Mouse (Mus musculus): ENCODE data around the gene Tcf3. TPM values are rescaled to one million over a fixed set of nuclear protein-coding genes. Genes with fewer than 3 reads are reported as not detected.

The Tcf3 gene
- polyA plus RNA-seq (2014; fragmentation: Illumina TruSeq; extraction: RNeasy Lipid Tissue Mini Kit (QIAGEN cat#74804); ENCODE audit: low read depth, low replicate concordance) = 1.1 TPM

DNA sequence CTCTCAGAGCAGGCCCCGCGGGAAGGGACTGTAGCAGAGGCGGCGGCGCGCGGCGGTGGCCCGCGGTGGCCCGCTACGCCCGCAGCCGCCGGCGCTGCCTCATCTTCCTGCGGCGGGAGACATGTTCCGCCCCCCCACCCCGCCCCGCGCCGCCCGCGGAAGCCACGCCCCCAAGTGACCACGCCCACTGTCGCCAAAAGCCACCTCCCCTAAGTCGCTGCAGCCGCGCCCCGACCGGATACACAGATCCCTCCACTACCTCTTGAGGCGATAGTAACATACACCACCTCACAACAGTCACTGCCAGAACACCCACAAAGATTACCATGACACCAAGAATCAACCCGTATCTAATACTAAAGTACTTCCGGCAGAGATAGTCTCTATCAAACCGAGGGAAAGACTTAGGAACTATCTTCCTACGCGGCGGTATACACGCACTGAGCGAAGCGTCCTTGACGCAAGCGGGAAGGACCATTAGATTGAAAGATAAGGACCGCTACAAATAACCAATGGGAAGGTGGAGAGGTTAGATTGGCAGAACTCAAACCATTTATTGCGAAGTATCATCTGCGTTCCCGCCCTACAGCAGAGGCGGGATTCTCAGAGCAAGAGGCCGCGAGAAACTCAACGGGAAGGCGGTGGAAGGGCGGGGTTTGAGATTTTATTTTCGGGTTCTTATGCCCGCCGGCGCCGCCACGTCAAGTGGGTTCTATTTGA is at the start of gene Tcf3:
TSS of gene Tcf3 (minus strand) at position 135 of the 720 bp plus-strand sequence.

DNA sequence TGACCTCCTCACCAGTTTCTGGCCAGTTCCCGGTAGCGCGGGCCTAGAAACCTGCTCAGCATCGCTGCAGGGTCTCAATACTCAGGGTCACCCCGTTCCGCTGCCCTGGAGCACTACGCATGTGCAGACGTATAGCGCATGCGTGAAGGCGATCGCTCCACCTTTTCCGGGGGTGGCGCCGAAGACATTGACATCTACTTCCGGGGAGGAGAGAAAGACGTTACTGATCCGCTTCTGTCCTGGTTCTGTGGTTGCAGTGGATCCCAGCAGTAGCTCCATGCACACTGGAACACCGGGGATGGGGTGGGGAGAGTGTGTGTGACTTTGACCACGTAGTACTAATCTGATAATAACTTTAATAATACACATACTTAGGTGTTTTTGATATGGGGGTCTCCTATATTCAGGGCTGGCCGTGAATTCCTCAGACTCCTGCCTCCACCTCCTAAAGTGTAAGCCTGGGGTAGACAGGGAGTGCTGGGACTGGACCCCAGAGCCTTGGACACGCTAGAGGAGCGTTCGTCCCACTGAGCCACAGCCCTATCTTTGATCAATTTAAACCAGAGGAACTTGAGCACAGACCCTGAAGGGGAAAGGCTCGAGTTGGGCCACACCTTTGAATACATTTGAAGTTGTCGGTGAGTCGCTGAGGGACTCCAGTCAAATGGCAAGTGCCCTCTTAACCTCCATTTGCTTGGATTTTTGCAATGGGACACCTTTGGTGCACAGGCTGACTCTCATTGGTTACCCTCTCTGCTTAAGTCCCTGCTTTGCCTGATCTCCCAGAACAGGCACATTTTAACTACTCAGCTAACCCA is 26.6 kb downstream of the Tcf3 start, which contains the start of gene Uqcr11:
TSS of gene Uqcr11 (minus strand) at position 147 of the 818 bp plus-strand sequence.

DNA sequence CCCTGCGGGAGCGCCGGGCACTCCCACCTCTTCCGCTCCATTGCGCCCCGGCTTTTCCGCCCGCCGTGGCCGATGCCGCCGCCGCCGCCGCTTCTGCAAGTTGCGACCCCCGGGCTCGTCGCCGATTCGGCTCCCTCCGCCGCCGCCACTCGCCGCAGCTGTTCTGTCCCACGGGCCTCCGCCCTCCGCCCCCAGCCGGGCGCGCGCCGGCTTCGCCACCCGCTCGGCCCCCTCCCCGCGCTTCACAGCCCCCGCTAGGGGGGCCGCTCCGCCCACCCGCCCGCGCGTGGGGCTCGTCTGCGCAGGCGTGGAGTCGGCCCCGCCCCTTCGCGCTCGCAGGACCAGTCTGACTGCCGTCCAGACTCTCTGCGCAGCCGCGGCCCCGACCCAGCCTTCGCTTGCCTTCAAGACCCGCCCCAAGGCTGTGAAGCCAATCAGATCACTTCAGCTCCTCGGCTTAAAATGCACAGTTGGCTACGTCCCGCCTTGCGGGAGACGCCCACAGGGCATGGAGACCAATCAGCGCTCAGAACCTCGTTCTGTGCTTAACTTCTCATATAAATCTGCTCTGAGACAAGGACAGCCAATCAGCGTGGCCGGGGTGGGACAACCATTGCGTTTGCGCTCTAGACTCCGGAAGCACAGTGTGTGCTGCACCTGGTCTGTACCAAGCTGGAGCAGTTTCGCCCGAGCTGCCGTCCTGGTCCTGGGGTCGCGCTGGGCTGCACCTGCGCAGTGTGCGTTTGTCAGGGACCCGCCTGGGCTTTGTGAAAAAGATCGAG is 34.1 kb downstream of the Tcf3 start, which contains the start of gene Mbd3:
TSS of gene Mbd3 (minus strand) at position 360 of the 782 bp plus-strand sequence.

DNA sequence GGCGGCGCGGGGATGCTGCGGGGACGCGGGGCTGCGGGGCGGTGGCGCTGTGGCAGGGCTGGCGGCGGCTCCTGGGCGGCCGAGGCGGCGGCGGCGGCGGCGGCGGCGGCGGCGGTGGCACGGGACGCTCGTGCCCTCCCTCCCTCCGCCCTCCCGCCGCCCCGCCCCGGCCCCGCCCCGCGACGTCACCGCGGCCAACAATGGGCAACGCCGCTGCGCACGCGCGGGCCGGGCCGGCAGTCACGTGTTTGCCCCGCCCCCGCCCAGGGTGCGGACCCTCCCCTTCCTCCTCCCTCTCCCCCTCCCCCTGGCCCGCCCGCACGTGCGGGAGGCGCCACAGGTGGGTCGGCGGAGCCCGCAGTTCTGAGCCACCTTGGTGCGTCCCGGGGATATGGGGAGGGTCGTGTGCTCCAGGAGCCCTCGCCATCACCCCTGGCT is 45.9 kb downstream of the Tcf3 start, which contains the start of gene Mex3d:
TSS of gene Mex3d (minus strand) at position 138 of the 438 bp plus-strand sequence.

Other genes with a start within 250 kb of the Tcf3 start
- gene Mum1, start 207.2 kb downstream of the Tcf3 start, polyA plus RNA-seq (2014; fragmentation: Illumina TruSeq; extraction: RNeasy Lipid Tissue Mini Kit (QIAGEN cat#74804); ENCODE audit: low read depth, low replicate concordance) = 72.4 TPM
- gene Ndufs7, start 184.5 kb downstream of the Tcf3 start, polyA plus RNA-seq (2014; fragmentation: Illumina TruSeq; extraction: RNeasy Lipid Tissue Mini Kit (QIAGEN cat#74804); ENCODE audit: low read depth, low replicate concordance) = 0.88 TPM
- gene Gamt, start 172.6 kb downstream of the Tcf3 start, polyA plus RNA-seq (2014; fragmentation: Illumina TruSeq; extraction: RNeasy Lipid Tissue Mini Kit (QIAGEN cat#74804); ENCODE audit: low read depth, low replicate concordance) = 1.2 TPM
- gene Dazap1, start 172.2 kb downstream of the Tcf3 start, polyA plus RNA-seq (2014; fragmentation: Illumina TruSeq; extraction: RNeasy Lipid Tissue Mini Kit (QIAGEN cat#74804); ENCODE audit: low read depth, low replicate concordance) = 43.5 TPM
- 0.57 TPM for gene Rps15, start 141.2 kb downstream of the Tcf3 start, polyA plus RNA-seq (2014; fragmentation: Illumina TruSeq; extraction: RNeasy Lipid Tissue Mini Kit (QIAGEN cat#74804); ENCODE audit: low read depth, low replicate concordance)
- not detected for gene Apc2, start 137.7 kb downstream of the Tcf3 start, polyA plus RNA-seq (2014; fragmentation: Illumina TruSeq; extraction: RNeasy Lipid Tissue Mini Kit (QIAGEN cat#74804); ENCODE audit: low read depth, low replicate concordance)
- 0.62 TPM for gene 2310011J03Rik, start 113.1 kb downstream of the Tcf3 start, polyA plus RNA-seq (2014; fragmentation: Illumina TruSeq; extraction: RNeasy Lipid Tissue Mini Kit (QIAGEN cat#74804); ENCODE audit: low read depth, low replicate concordance)
- 3.3 TPM for gene Pcsk4, start 104.1 kb downstream of the Tcf3 start, polyA plus RNA-seq (2014; fragmentation: Illumina TruSeq; extraction: RNeasy Lipid Tissue Mini Kit (QIAGEN cat#74804); ENCODE audit: low read depth, low replicate concordance)
- gene Reep6, start 103.7 kb downstream of the Tcf3 start, polyA plus RNA-seq (2014; fragmentation: Illumina TruSeq; extraction: RNeasy Lipid Tissue Mini Kit (QIAGEN cat#74804); ENCODE audit: low read depth, low replicate concordance) = 35.5 TPM
- 0.31 TPM for gene Adamtsl5, start 85.2 kb downstream of the Tcf3 start, polyA plus RNA-seq (2014; fragmentation: Illumina TruSeq; extraction: RNeasy Lipid Tissue Mini Kit (QIAGEN cat#74804); ENCODE audit: low read depth, low replicate concordance)
- gene Plk5, start 77.2 kb downstream of the Tcf3 start, polyA plus RNA-seq (2014; fragmentation: Illumina TruSeq; extraction: RNeasy Lipid Tissue Mini Kit (QIAGEN cat#74804); ENCODE audit: low read depth, low replicate concordance) = not detected
- gene Mex3d, start 46.0 kb downstream of the Tcf3 start, polyA plus RNA-seq (2014; fragmentation: Illumina TruSeq; extraction: RNeasy Lipid Tissue Mini Kit (QIAGEN cat#74804); ENCODE audit: low read depth, low replicate concordance) = 15.6 TPM
- gene Mbd3, start 34.1 kb downstream of the Tcf3 start, polyA plus RNA-seq (2014; fragmentation: Illumina TruSeq; extraction: RNeasy Lipid Tissue Mini Kit (QIAGEN cat#74804); ENCODE audit: low read depth, low replicate concordance) = 0.49 TPM
- gene Uqcr11, start 26.8 kb downstream of the Tcf3 start, polyA plus RNA-seq (2014; fragmentation: Illumina TruSeq; extraction: RNeasy Lipid Tissue Mini Kit (QIAGEN cat#74804); ENCODE audit: low read depth, low replicate concordance) = not detected
- not detected for gene Onecut3, start 61.2 kb upstream of the Tcf3 start, polyA plus RNA-seq (2014; fragmentation: Illumina TruSeq; extraction: RNeasy Lipid Tissue Mini Kit (QIAGEN cat#74804); ENCODE audit: low read depth, low replicate concordance)
- gene Atp8b3, start 105.5 kb upstream of the Tcf3 start, polyA plus RNA-seq (2014; fragmentation: Illumina TruSeq; extraction: RNeasy Lipid Tissue Mini Kit (QIAGEN cat#74804); ENCODE audit: low read depth, low replicate concordance) = 218 TPM
- gene Rexo1, start 127.9 kb upstream of the Tcf3 start, polyA plus RNA-seq (2014; fragmentation: Illumina TruSeq; extraction: RNeasy Lipid Tissue Mini Kit (QIAGEN cat#74804); ENCODE audit: low read depth, low replicate concordance) = 1.9 TPM
- gene Klf16, start 143.7 kb upstream of the Tcf3 start, polyA plus RNA-seq (2014; fragmentation: Illumina TruSeq; extraction: RNeasy Lipid Tissue Mini Kit (QIAGEN cat#74804); ENCODE audit: low read depth, low replicate concordance) = 1.7 TPM
- not detected for gene Abhd17a, start 156.7 kb upstream of the Tcf3 start, polyA plus RNA-seq (2014; fragmentation: Illumina TruSeq; extraction: RNeasy Lipid Tissue Mini Kit (QIAGEN cat#74804); ENCODE audit: low read depth, low replicate concordance)
- 0.88 TPM for gene Scamp4, start 169.2 kb upstream of the Tcf3 start, polyA plus RNA-seq (2014; fragmentation: Illumina TruSeq; extraction: RNeasy Lipid Tissue Mini Kit (QIAGEN cat#74804); ENCODE audit: low read depth, low replicate concordance)
- gene Adat3, start 169.2 kb upstream of the Tcf3 start, polyA plus RNA-seq (2014; fragmentation: Illumina TruSeq; extraction: RNeasy Lipid Tissue Mini Kit (QIAGEN cat#74804); ENCODE audit: low read depth, low replicate concordance) = not detected
- gene Gm49322, start 172.4 kb upstream of the Tcf3 start, polyA plus RNA-seq (2014; fragmentation: Illumina TruSeq; extraction: RNeasy Lipid Tissue Mini Kit (QIAGEN cat#74804); ENCODE audit: low read depth, low replicate concordance) = not detected
- 6.7 TPM for gene Csnk1g2, start 189.2 kb upstream of the Tcf3 start, polyA plus RNA-seq (2014; fragmentation: Illumina TruSeq; extraction: RNeasy Lipid Tissue Mini Kit (QIAGEN cat#74804); ENCODE audit: low read depth, low replicate concordance)
- gene Btbd2, start 223.4 kb upstream of the Tcf3 start, polyA plus RNA-seq (2014; fragmentation: Illumina TruSeq; extraction: RNeasy Lipid Tissue Mini Kit (QIAGEN cat#74804); ENCODE audit: low read depth, low replicate concordance) = 0.13 TPM
- gene Mknk2, start 244.5 kb upstream of the Tcf3 start, polyA plus RNA-seq (2014; fragmentation: Illumina TruSeq; extraction: RNeasy Lipid Tissue Mini Kit (QIAGEN cat#74804); ENCODE audit: low read depth, low replicate concordance) = 1.7 TPM